Mouse (Mus musculus): ENCODE data around the gene St6galnac4. TPM values are rescaled to one million over a fixed set of nuclear protein-coding genes. Genes with fewer than 3 reads are reported as not detected.

Gene St6galnac4
- polyA plus RNA-seq, 1 experiment from 2014 or later: 26.0 TPM

DNA sequence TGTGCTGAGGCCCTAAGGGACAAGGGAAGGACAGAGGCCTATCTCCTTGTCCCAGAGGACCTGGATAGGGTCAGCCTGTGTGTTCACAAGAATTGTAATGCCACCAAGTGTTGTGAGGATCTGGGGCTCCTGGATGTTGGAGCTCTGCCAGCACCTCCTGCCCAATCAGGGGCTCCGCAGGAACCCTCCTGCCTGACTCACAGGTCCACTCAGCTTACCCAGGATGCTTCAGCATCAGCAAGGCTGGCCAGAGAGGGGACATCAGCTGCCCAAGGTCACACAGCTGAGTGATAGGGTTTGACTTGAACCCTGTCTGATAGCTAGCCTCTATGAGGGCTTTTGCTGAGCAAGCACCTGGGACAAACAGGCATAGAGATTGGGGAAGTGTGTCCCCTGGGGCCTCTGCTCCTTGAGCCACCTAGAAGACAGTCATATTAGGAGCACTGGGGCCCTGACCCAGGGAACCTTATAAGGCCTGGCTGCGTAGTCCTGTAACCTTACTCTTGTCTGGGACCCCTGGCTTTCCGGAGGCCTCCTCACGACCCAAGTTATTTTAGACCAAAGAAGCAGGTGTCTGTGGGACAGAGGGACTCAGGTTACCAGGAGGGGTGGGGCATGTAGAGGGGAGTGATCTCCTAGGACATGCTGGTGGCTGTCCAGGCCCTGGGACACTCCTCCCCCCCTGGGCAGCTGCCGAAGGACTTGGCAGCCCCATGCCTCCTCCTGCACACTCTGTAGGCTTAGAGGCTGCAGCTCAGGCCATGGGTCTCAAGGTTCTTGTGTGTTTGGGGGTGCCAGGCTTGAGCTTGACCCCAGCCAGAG is 39.2 kb downstream of the St6galnac4 start:
- Histone ChIP-seq H3K4me3 (ENCODE audit: low read depth, low read length) (no peak overlapping the region), H3K9ac (ENCODE audit: low read depth, low read length) (peak overlapping the region; percentile 53), H3K4me2 (peak overlapping the region; percentile 55), H3K4me1 (replicated peaks; ENCODE audit: control insufficient read depth, insufficient read depth, low read length) (peaks cover 34% of the 10 kb centered on the region), H3K9me3 (ENCODE audit: control insufficient read depth, low read length) (no peaks in the 10 kb centered on the region), H3K27me3 (replicated peaks; ENCODE audit: control insufficient read depth, insufficient read depth, low read length) (no peaks in the 10 kb centered on the region), H3K27ac (ENCODE audit: low read depth, low read length) (peak overlapping the region; percentile 43; the same call in 1 of the 2 replicates), H3K36me3 (ENCODE audit: control insufficient read depth, insufficient read depth, low read length) (no peaks in the 10 kb centered on the region)
- DNase-seq (ENCODE audit: low spot score) (no peak), ATAC-seq (replicated peaks; ENCODE audit: low FRiP score) (no peak)
- WGBS: 57% methylated on average over 5 of the region's 5 CpGs

- DNase-seq (ENCODE audit: low spot score): no peak
- Histone ChIP-seq H3K27me3 (replicated peaks; ENCODE audit: control insufficient read depth, insufficient read depth, low read length) (no peaks in the 10 kb centered on the region), H3K4me1 (replicated peaks; ENCODE audit: control insufficient read depth, insufficient read depth, low read length) (peaks cover 26% of the 10 kb centered on the region), H3K4me2 (no peak overlapping the region), H3K9me3 (ENCODE audit: control insufficient read depth, low read length) (no peaks in the 10 kb centered on the region), H3K27ac (ENCODE audit: low read depth, low read length) (no peak overlapping the region), H3K36me3 (ENCODE audit: control insufficient read depth, insufficient read depth, low read length) (no peaks in the 10 kb centered on the region), H3K4me3 (ENCODE audit: low read depth, low read length) (no peak overlapping the region), H3K9ac (ENCODE audit: low read depth, low read length) (no peak overlapping the region)
- ATAC-seq (replicated peaks; ENCODE audit: low FRiP score): no peak
- WGBS: 75% methylated on average over 20 of the region's 20 CpGs
Measured at GRCm38 (mm10) chr2:32627266-32628043, 40.6 kb downstream of the St6galnac4 start.

DNA sequence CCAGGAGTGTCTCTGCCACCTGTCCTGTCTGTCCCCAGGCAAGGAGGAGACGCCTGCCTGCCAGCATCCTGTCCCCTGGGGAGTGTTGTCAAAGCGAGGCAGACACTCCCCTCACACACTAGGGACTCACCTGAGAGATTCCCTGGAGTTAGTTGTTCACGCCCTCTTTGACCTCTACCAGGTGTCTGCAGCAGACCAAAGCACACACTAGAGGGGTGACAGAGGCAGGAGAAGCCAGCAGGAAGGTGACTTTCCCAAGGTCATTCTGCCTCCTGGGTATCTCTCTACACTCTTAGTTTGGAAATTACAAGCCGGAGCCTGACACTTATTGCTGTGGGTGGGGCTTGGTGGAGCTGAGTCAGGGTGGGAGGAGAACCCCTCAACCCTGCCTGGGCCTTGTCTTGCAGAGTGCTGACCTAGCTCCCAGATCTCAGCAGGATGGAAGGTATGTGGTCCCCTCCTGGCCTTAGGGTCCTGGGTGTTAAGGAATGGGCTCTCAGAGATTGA is 41.2 kb downstream of the St6galnac4 start:
- ATAC-seq (replicated peaks; ENCODE audit: low FRiP score): no peak
- no peaks in the 10 kb centered on the region for H3K9me3 ChIP-seq (ENCODE audit: control insufficient read depth, low read length)
- no peak overlapping the region for H3K4me2 ChIP-seq
- no peak overlapping the region for H3K4me3 ChIP-seq (ENCODE audit: low read depth, low read length)
- WGBS: 60% methylated on average over 4 of the region's 4 CpGs
- peaks cover 29% of the 10 kb centered on the region for H3K4me1 ChIP-seq (replicated peaks; ENCODE audit: control insufficient read depth, insufficient read depth, low read length)
- no peak overlapping the region for H3K27ac ChIP-seq (ENCODE audit: low read depth, low read length)
- no peaks in the 10 kb centered on the region for H3K36me3 ChIP-seq (ENCODE audit: control insufficient read depth, insufficient read depth, low read length)
- H3K27me3 ChIP-seq (replicated peaks; ENCODE audit: control insufficient read depth, insufficient read depth, low read length): no peaks in the 10 kb centered on the region
- no peak overlapping the region for H3K9ac ChIP-seq (ENCODE audit: low read depth, low read length)
- DNase-seq (ENCODE audit: low spot score): no peak

GRCm38 (mm10) chr2:32628729-32629128 is 41.8 kb downstream of the St6galnac4 start:
- Histone ChIP-seq H3K27me3 (replicated peaks; ENCODE audit: control insufficient read depth, insufficient read depth, low read length) (no peaks in the 10 kb centered on the region), H3K4me2 (no peak overlapping the region), H3K4me1 (replicated peaks; ENCODE audit: control insufficient read depth, insufficient read depth, low read length) (peaks cover 29% of the 10 kb centered on the region), H3K36me3 (ENCODE audit: control insufficient read depth, insufficient read depth, low read length) (no peaks in the 10 kb centered on the region), H3K9me3 (ENCODE audit: control insufficient read depth, low read length) (no peaks in the 10 kb centered on the region), H3K9ac (ENCODE audit: low read depth, low read length) (no peak overlapping the region), H3K4me3 (ENCODE audit: low read depth, low read length) (no peak overlapping the region), H3K27ac (ENCODE audit: low read depth, low read length) (no peak overlapping the region)
- WGBS: 62% methylated on average over 5 of the region's 5 CpGs
- DNase-seq (ENCODE audit: low spot score) (no peak), ATAC-seq (replicated peaks; ENCODE audit: low FRiP score) (no peak)

DNA sequence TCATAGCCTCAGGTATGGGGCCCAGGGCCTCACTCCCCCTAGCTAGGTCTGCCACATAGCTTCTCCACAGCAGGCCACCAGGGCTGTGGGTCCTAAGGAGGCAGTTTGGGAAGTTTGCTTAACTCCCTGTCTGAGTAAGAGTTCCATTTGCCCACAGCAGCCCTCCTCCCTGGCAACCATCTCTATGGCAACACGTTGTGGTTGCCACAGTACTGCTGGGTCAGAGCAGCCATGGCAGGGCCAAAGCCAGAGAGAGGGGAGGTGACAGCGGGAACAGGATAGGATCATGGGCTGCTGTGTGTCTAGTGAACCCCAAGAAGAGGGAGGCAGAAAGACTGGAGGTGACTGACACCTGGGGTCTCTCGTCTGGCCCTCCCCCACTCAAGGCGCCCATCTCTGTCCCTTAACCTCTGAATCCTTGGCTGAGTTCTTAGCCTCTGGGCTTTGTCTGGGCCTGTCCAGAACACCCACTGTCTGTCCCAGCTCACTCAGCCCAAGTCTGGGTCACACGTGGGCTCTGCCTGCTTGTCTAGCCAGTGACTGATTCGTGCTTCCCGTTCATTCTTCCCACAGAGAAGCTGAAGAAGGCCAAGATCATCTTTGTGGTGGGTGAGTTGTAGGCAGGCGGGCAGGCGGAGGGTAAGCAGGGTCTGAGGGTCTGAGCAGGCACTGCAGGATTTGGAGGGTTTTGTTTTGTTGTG is 42.5 kb downstream of the St6galnac4 start:
- H3K27me3 ChIP-seq (replicated peaks; ENCODE audit: control insufficient read depth, insufficient read depth, low read length): no peaks in the 10 kb centered on the region
- no peaks in the 10 kb centered on the region for H3K36me3 ChIP-seq (ENCODE audit: control insufficient read depth, insufficient read depth, low read length)
- no peak overlapping the region for H3K4me2 ChIP-seq
- H3K9ac ChIP-seq (ENCODE audit: low read depth, low read length): no peak overlapping the region
- no peak overlapping the region for H3K27ac ChIP-seq (ENCODE audit: low read depth, low read length)
- H3K4me3 ChIP-seq (ENCODE audit: low read depth, low read length): no peak overlapping the region
- DNase-seq (ENCODE audit: low spot score): no peak
- 57% methylated on average over 9 of the region's 9 CpGs for WGBS
- peaks cover 29% of the 10 kb centered on the region for H3K4me1 ChIP-seq (replicated peaks; ENCODE audit: control insufficient read depth, insufficient read depth, low read length)
- no peaks in the 10 kb centered on the region for H3K9me3 ChIP-seq (ENCODE audit: control insufficient read depth, low read length)
- no peak for ATAC-seq (replicated peaks; ENCODE audit: low FRiP score)

DNA sequence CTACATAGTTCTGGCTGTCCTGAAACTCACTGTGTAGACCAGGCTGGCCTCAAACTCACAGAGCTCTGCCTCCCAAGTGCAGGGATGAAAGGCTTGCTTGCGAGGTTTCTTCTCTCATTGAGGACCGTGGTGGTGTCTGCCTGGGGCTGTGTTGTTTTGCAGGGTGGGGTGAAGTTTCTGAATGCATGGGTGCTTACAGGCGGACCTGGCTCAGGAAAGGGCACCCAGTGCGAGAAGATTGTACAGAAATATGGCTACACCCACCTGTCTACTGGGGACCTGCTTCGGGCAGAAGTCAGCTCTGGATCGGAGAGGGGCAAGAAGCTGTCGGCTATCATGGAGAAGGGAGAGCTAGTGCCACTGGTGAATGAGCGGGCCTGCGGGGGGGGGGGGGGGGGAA is 43.1 kb downstream of the St6galnac4 start:
- 81% methylated on average over 8 of the region's 9 CpGs for WGBS
- H3K9me3 ChIP-seq (ENCODE audit: control insufficient read depth, low read length): no peaks in the 10 kb centered on the region
- no peaks in the 10 kb centered on the region for H3K27me3 ChIP-seq (replicated peaks; ENCODE audit: control insufficient read depth, insufficient read depth, low read length)
- no peak overlapping the region for H3K27ac ChIP-seq (ENCODE audit: low read depth, low read length)
- H3K4me2 ChIP-seq: no peak overlapping the region
- no peak overlapping the region for H3K4me3 ChIP-seq (ENCODE audit: low read depth, low read length)
- peaks cover 25% of the 10 kb centered on the region for H3K4me1 ChIP-seq (replicated peaks; ENCODE audit: control insufficient read depth, insufficient read depth, low read length)
- ATAC-seq (replicated peaks; ENCODE audit: low FRiP score) (no peak), DNase-seq (ENCODE audit: low spot score) (no peak)
- H3K9ac ChIP-seq (ENCODE audit: low read depth, low read length): no peak overlapping the region
- no peaks in the 10 kb centered on the region for H3K36me3 ChIP-seq (ENCODE audit: control insufficient read depth, insufficient read depth, low read length)

DNA sequence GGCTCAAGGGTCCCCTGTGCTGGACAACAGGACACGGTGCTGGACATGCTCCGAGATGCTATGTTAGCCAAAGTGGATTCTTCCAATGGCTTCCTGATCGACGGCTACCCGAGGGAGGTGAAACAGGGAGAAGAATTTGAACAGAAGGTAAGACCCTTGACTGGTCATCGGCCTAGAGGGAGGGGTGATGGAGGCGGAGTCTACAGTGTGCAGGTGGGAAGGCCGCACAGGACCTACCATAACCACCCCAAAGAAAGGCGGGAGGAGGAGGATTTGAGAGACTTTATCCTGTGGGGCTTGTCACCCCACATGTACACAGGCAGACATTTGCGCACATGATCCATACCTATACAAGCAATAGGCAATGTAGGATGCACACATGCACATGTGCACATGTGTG is 44.2 kb downstream of the St6galnac4 start:
- no peak for ATAC-seq (replicated peaks; ENCODE audit: low FRiP score)
- DNase-seq (ENCODE audit: low spot score): no peak
- H3K9me3 ChIP-seq (ENCODE audit: control insufficient read depth, low read length): no peaks in the 10 kb centered on the region
- no peak overlapping the region for H3K27ac ChIP-seq (ENCODE audit: low read depth, low read length)
- H3K4me2 ChIP-seq: no peak overlapping the region
- H3K4me1 ChIP-seq (replicated peaks; ENCODE audit: control insufficient read depth, insufficient read depth, low read length): peaks cover 15% of the 10 kb centered on the region
- H3K4me3 ChIP-seq (ENCODE audit: low read depth, low read length): no peak overlapping the region
- H3K9ac ChIP-seq (ENCODE audit: low read depth, low read length): no peak overlapping the region
- WGBS: 81% methylated on average over 10 of the region's 10 CpGs
- H3K36me3 ChIP-seq (ENCODE audit: control insufficient read depth, insufficient read depth, low read length): no peaks in the 10 kb centered on the region
- H3K27me3 ChIP-seq (replicated peaks; ENCODE audit: control insufficient read depth, insufficient read depth, low read length): no peaks in the 10 kb centered on the region

GRCm38 (mm10) chr2:32631737-32632394 is 45.0 kb downstream of the St6galnac4 start:
- Histone ChIP-seq H3K36me3 (ENCODE audit: control insufficient read depth, insufficient read depth, low read length) (no peaks in the 10 kb centered on the region), H3K27ac (ENCODE audit: low read depth, low read length) (no peak overlapping the region), H3K4me1 (replicated peaks; ENCODE audit: control insufficient read depth, insufficient read depth, low read length) (peaks cover 15% of the 10 kb centered on the region), H3K4me3 (ENCODE audit: low read depth, low read length) (no peak overlapping the region), H3K27me3 (replicated peaks; ENCODE audit: control insufficient read depth, insufficient read depth, low read length) (no peaks in the 10 kb centered on the region), H3K9me3 (ENCODE audit: control insufficient read depth, low read length) (no peaks in the 10 kb centered on the region), H3K4me2 (no peak overlapping the region), H3K9ac (ENCODE audit: low read depth, low read length) (0 out of 2 replicates have a peak overlapping the region, but pooled peaks have one; percentile 30)
- WGBS: 54% methylated on average over 7 of the region's 7 CpGs
- ATAC-seq (replicated peaks; ENCODE audit: low FRiP score) (peak; percentile 74), DNase-seq (ENCODE audit: low spot score) (peak; percentile 80)

Data from liver, embryonic 11.5 days (tissue).